Mouse (Mus musculus) forebrain, postnatal 0 days (tissue): ENCODE measurements at regions not wholly inside any gene's neighbourhood (a gene's known extent, or its start where the extent isn't known, plus 50 kb on each side); places are given as distances from the start of the nearest gene placed in this dataset.

Experiments
- ATAC-seq: fragments of 200-750 bp; cut with Nextera tagmentation; 2 replicates; pipeline ENCODE4 v1.8.0; 2017; ENCODE audit warnings: mild to moderate bottlenecking, moderate library complexity
- DNase-seq: peaks from one replicate; pipeline ENCODE4 v3.0.0-alpha.2; 2015
- H3K27ac ChIP-seq: fragments of 300-500 bp; sonication (generic); 2 replicates; pipeline ENCODE4 v1.5.1; 2014; ENCODE audit warnings: low read depth, mild to moderate bottlenecking, antibody characterized with exemption, low read length, moderate library complexity, mixed read lengths
- H3K27me3 ChIP-seq: fragments of 300-500 bp; sonication (generic); 2 replicates; pipeline ENCODE4 v1.6.1; 2014; ENCODE audit warnings: mild to moderate bottlenecking, low read length, mixed read lengths; ENCODE audit not compliant: insufficient read depth
- H3K36me3 ChIP-seq: fragments of 300-500 bp; sonication (generic); 2 replicates; pipeline ENCODE4 v1.6.1; 2014; ENCODE audit warnings: mild to moderate bottlenecking, moderate library complexity; ENCODE audit not compliant: insufficient read depth
- H3K4me1 ChIP-seq: fragments of 300-500 bp; sonication (generic); 2 replicates; pipeline ENCODE4 v1.6.1; 2014; ENCODE audit warnings: antibody characterized with exemption; ENCODE audit not compliant: insufficient read depth
- H3K4me2 ChIP-seq: fragments of 300-500 bp; sonication (generic); 2 replicates; pipeline ENCODE4 v1.6.1; 2014; ENCODE audit warnings: low read depth, mild to moderate bottlenecking, moderate library complexity
- H3K4me3 ChIP-seq: fragments of 300-500 bp; sonication (generic); 2 replicates; pipeline ENCODE4 v1.5.1; 2014; ENCODE audit warnings: low read depth, low read length, mixed read lengths
- H3K9ac ChIP-seq: fragments of 300-500 bp; sonication (generic); 2 replicates; pipeline ENCODE4 v1.6.1; 2014; ENCODE audit warnings: mild to moderate bottlenecking
- H3K9me3 ChIP-seq: fragments of 300-500 bp; sonication (generic); 2 replicates; pipeline ENCODE4 v1.6.1; 2016; ENCODE audit warnings: low read length
- CTCF ChIP-seq: sonication (generic); IDR thresholded peaks from 2 replicates; pipeline ENCODE4 v1.5.1; 2016; ENCODE audit warnings: antibody characterized with exemption, control low read depth, low read depth
- WGBS: fragments of 180-500 bp; shearing (Covaris S2); extraction: QIAGEN DNeasy Blood & Tissue Kit; methylation state at CpG from one replicate; pipeline ENCODE4 v1.1.7; 2014; 5-methylcytosine and 5-hydroxymethylcytosine counted together

- ATAC-seq, result peak; percentile 82
- no peak overlapping the region for H3K4me3 ChIP-seq
Measured at GRCm38 (mm10) chr6:22716864-22717557, 158.3 kb upstream of the Ptprz1 start.

GRCm38 (mm10) chr6:22716144-22716856 lies 159.0 kb upstream of the Ptprz1 start:
- Histone ChIP-seq H3K4me2 (peak overlapping the region; percentile 17; the same call in 1 of the 2 replicates), H3K4me3 (no peak overlapping the region), H3K36me3 (no peaks in the 10 kb centered on the region), H3K9ac (no peak overlapping the region), H3K4me1 (peaks cover 22% of the 10 kb centered on the region), H3K27me3 (no peaks in the 10 kb centered on the region), H3K9me3 (no peaks in the 10 kb centered on the region), H3K27ac (peak overlapping the region; percentile 64)
- DNase-seq (peak; percentile 47), ATAC-seq (peak; percentile 61)
- WGBS, result 12% methylated on average over 7 of the region's 7 CpGs
- TF ChIP-seq CTCF, result no peak

More at GRCm38 (mm10) chr6:22716864-22717557, 158.3 kb upstream of the Ptprz1 start:
- Histone ChIP-seq H3K27ac (peak overlapping the region; percentile 64), H3K4me1 (peaks cover 22% of the 10 kb centered on the region), H3K36me3 (no peaks in the 10 kb centered on the region), H3K27me3 (no peaks in the 10 kb centered on the region), H3K4me2 (no peak overlapping the region), H3K9ac (no peak overlapping the region), H3K9me3 (no peaks in the 10 kb centered on the region)
- peak; percentile 66 for DNase-seq
- 39% methylated on average over 4 of the region's 4 CpGs for WGBS
- no peak for TF ChIP-seq CTCF

- TF ChIP-seq CTCF, result no peak
- Histone ChIP-seq H3K9ac (no peak overlapping the region), H3K27me3 (no peaks in the 10 kb centered on the region), H3K36me3 (no peaks in the 10 kb centered on the region), H3K4me3 (no peak overlapping the region), H3K4me2 (no peak overlapping the region), H3K27ac (no peak overlapping the region), H3K4me1 (no peaks in the 10 kb centered on the region), H3K9me3 (no peaks in the 10 kb centered on the region)
- ATAC-seq (no peak), DNase-seq (no peak)
Measured at GRCm38 (mm10) chr6:22698187-22698586, 177.1 kb upstream of the Ptprz1 start.

- H3K4me1 ChIP-seq, result no peaks in the 10 kb centered on the region
- WGBS, result 32% methylated on average over 7 of the region's 7 CpGs
- H3K36me3 ChIP-seq, result no peaks in the 10 kb centered on the region
- no peaks in the 10 kb centered on the region for H3K27me3 ChIP-seq
- no peak for TF ChIP-seq CTCF
- no peak overlapping the region for H3K27ac ChIP-seq
- ATAC-seq (0 out of 2 replicates have a peak, but pooled peaks have one; percentile 16), DNase-seq (peak; percentile 51)
- H3K9ac ChIP-seq, result no peak overlapping the region
- no peak overlapping the region for H3K4me3 ChIP-seq
- H3K9me3 ChIP-seq, result no peaks in the 10 kb centered on the region
- H3K4me2 ChIP-seq, result no peak overlapping the region
Measured at GRCm38 (mm10) chr6:22688678-22689126, 186.6 kb upstream of the Ptprz1 start.

GRCm38 (mm10) chr6:22674586-22674929 lies 200.7 kb upstream of the Ptprz1 start:
- Histone ChIP-seq H3K27ac (no peak overlapping the region), H3K9ac (no peak overlapping the region), H3K36me3 (no peaks in the 10 kb centered on the region), H3K4me2 (no peak overlapping the region), H3K4me1 (no peaks in the 10 kb centered on the region), H3K9me3 (no peaks in the 10 kb centered on the region), H3K27me3 (no peaks in the 10 kb centered on the region), H3K4me3 (no peak overlapping the region)
- DNase-seq (no peak), ATAC-seq (no peak)
- 10% methylated on average over 1 of the region's 1 CpGs for WGBS
- TF ChIP-seq CTCF, result no peak

GRCm38 (mm10) chr6:22673919-22674585 lies 201.2 kb upstream of the Ptprz1 start:
- no peak overlapping the region for H3K27ac ChIP-seq
- DNase-seq, result no peak

GRCm38 (mm10) chr6:22671524-22671923 lies 203.8 kb upstream of the Ptprz1 start:
- H3K27ac ChIP-seq, result 0 out of 2 replicates have a peak overlapping the region, but pooled peaks have one; percentile 35
- H3K36me3 ChIP-seq, result no peaks in the 10 kb centered on the region
- no peaks in the 10 kb centered on the region for H3K27me3 ChIP-seq
- ATAC-seq (peak; percentile 64), DNase-seq (peak; percentile 48)
- no peaks in the 10 kb centered on the region for H3K9me3 ChIP-seq
- no peaks in the 10 kb centered on the region for H3K4me1 ChIP-seq
- TF ChIP-seq CTCF, result no peak
- H3K4me2 ChIP-seq, result no peak overlapping the region
- H3K4me3 ChIP-seq, result no peak overlapping the region
- WGBS, result 26% methylated on average over 1 of the region's 1 CpGs
- no peak overlapping the region for H3K9ac ChIP-seq

More at GRCm38 (mm10) chr6:22673919-22674585, 201.2 kb upstream of the Ptprz1 start:
- Histone ChIP-seq H3K4me2 (no peak overlapping the region), H3K9me3 (no peaks in the 10 kb centered on the region), H3K4me3 (no peak overlapping the region), H3K4me1 (no peaks in the 10 kb centered on the region), H3K9ac (no peak overlapping the region), H3K27me3 (no peaks in the 10 kb centered on the region), H3K36me3 (no peaks in the 10 kb centered on the region)
- no peak for TF ChIP-seq CTCF
- ATAC-seq, result no peak
- WGBS, result 37% methylated on average over 2 of the region's 2 CpGs
